Mouse (Mus musculus): ENCODE measurements around the gene Ap1m2.

GRCm38 (mm10) chr9:21277776-21278175, 34.4 kb downstream of the Ap1m2 start:
- TF ChIP-seq CTCF (IDR thresholded peaks at IDR 0.05; ENCODE audit: control insufficient read depth, insufficient read depth, insufficient read length) (no peak), MYOD1 (IDR thresholded peaks at IDR 0.05; ENCODE audit: control insufficient read depth, insufficient read length, low read depth) (no peak), MYOG (IDR thresholded peaks at IDR 0.05; ENCODE audit: control insufficient read depth, extremely low read depth, insufficient read length) (no peak)
